Mouse (Mus musculus): ENCODE measurements around the gene Ckmt1. TPM values are rescaled to one million over a fixed set of nuclear protein-coding genes. Genes with fewer than 3 reads are reported as not detected.

Gene Ckmt1
- total RNA-seq, 2 experiments from 2014 or later: 0.44 TPM; not detected in 1

DNA sequence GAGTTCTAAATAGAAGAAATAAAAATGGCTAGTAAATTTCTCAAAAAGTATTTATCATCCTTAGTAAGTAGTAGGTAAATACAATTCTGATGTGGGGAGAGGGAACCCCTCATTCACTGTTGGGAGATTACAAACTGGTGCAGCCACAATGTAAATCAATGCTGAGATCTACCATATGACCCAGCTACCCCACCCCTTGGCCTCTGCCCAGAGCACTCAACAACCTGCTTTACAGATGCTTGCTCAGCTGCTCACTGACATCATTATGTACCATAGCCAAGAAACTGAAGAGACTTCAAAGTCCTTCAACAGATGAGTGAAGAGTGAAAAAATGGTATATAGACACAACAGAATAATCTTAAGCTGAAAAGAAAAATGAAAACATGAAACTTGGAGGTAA lies 45.8 kb downstream of the Ckmt1 start:
- intact Hi-C loops (cut with DNase I; ENCODE audit: low total_unique reads): no loop called here
- DNase-seq: no peak

GRCm38 (mm10) chr2:121408160-121408559 lies 50.6 kb downstream of the Ckmt1 start:
- DNase-seq: peak; percentile 7
- intact Hi-C loops (cut with DNase I; ENCODE audit: low total_unique reads): no loop called here

DNA sequence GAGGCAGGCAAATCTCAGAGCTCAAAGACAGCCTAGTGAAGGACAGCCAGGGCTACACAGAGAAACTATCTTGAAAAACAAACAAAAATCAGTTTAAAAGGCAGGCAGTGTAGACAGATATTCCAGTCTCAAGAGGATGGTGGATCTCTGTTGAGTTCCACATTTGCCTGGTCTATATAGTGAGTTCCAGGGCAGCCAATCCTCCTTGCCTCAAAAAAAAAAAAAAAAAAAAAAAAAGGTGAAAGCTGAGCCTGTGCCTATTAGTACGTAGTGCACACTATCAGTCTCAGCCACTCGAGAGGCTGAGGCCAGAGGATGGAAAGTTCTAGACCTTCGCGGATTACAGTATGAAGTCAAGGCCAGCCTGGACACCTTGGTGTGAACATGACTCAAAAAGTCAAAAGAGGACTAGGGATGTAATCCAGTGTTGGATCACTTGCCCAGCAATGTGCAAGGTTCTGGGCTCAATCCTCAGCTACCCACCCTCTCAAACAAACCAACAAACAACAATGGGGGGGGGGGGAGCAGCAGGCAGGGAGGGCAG lies 55.4 kb downstream of the Ckmt1 start:
- intact Hi-C loops (cut with DNase I; ENCODE audit: low total_unique reads): no loop called here
- DNase-seq: no peak

Other genes with a start within 250 kb of the Ckmt1 start
- gene Tgm7, start 247.9 kb upstream of the Ckmt1 start, total RNA-seq (2021): not detected
- gene Adal, start 217.3 kb upstream of the Ckmt1 start, total RNA-seq (2021): 10 to 100 TPM; 12.7 to 13.5 TPM
- 1 to 10 TPM; 4.6 to 4.7 TPM for gene Lcmt2, start 217.1 kb upstream of the Ckmt1 start, total RNA-seq (2021)
- gene Tubgcp4, start 187.1 kb upstream of the Ckmt1 start, total RNA-seq (2021): 1 to 10 TPM; 7.9 to 8.9 TPM
- gene Zscan29, start 186.6 kb upstream of the Ckmt1 start, total RNA-seq (2021): 1 to 10 TPM; 4.5 to 5.1 TPM
- 10 to 100 TPM; 12.1 to 17.3 TPM for gene Trp53bp1, start 86.3 kb upstream of the Ckmt1 start, total RNA-seq (2021)
- gene Map1a, start 68.1 kb upstream of the Ckmt1 start, total RNA-seq (2021): 1 to 10 TPM; 7.5 to 9.3 TPM
- 10 to 100 TPM; 30.8 to 34.8 TPM for gene Ppip5k1, start 2.3 kb upstream of the Ckmt1 start, total RNA-seq (2021)
- gene Strc, start 29.5 kb downstream of the Ckmt1 start, total RNA-seq (2021): not detected
- 10 to 100 TPM; 64.0 to 86.2 TPM for gene Pdia3, start 56.1 kb downstream of the Ckmt1 start, total RNA-seq (2021)
- 1 to 10 TPM; 2.1 to 2.4 TPM for gene Catsper2, start 56.1 kb downstream of the Ckmt1 start, total RNA-seq (2021)
- gene Ell3, start 86.6 kb downstream of the Ckmt1 start, total RNA-seq (2021): not detected
- 100 to 1,000 TPM; 363 to 364 TPM for gene Serf2, start 91.5 kb downstream of the Ckmt1 start, total RNA-seq (2021)
- gene Hypk, start 95.6 kb downstream of the Ckmt1 start, total RNA-seq (2021): 10 to 100 TPM; 15.2 to 22.0 TPM
- gene Serinc4, start 99.1 kb downstream of the Ckmt1 start, total RNA-seq (2021): not detected
- 10 to 100 TPM; 21.5 to 23.0 TPM for gene Mfap1b, start 116.4 kb downstream of the Ckmt1 start, total RNA-seq (2021)
- 10 to 100 TPM; 14.5 to 15.4 TPM for gene Mfap1a, start 149.0 kb downstream of the Ckmt1 start, total RNA-seq (2021)
- gene Wdr76, start 149.0 kb downstream of the Ckmt1 start, total RNA-seq (2021): 1 to 10 TPM; 1.8 to 2.0 TPM